Mouse (Mus musculus): Measurements from ENCODE around the gene Ttc16.

Ttc16 gene

GRCm38 (mm10) chr2:32787176-32787575 lies 11.7 kb upstream of the Ttc16 start:
- in situ Hi-C loops (cut with MboI; ENCODE audit: low pct_unique_long_range_greater_than_20kb in 1 of 2, low sequenced_read_pairs in 2 of 2, unreplicated experiment in 1 of 2), result no loop called here

DNA sequence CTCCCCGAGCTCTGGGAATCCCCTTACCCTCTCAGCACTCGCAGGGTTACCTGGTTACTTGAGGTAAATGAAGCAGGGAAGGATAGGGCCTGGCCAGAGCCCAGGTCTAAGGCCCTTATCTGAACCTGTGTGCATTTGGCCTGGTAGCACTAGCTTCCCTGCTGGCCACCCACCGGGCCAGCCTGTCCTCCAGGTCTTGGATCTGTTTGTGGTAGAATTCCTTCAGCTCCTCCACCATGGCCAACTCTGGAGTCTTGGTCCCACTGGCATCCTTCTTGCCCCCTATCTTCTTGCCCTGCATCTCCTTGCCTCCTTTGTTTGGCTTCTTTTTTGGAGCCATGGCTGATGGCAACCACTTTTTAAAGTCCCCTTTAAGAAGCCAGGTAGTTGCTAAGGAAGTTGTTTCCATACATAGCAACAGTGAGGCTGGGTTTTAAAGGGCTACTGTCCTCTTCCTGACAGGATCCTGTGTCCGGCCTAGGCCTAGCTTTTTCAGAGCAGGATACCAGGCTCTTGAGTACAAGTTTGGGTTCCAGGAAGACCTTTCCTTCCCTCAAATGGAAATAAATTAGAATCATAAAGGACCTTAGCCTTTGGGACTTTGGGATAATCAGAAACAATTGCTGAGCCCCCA lies 8.7 kb upstream of the Ttc16 start, which contains the start of gene Cfap157:
Cfap157 (minus strand) TSS at position 381 of the 634 bp plus-strand sequence.
- in situ Hi-C loops (cut with MboI; ENCODE audit: low pct_unique_long_range_greater_than_20kb in 1 of 2, low sequenced_read_pairs in 2 of 2, unreplicated experiment in 1 of 2), result loop anchor here in 1 of 2 experiments (5.0 kb wide), 1 partner anchor 68 kb away; no protein-coding TSS in a partner anchor

GRCm38 (mm10) chr2:32781710-32782109 lies 6.3 kb upstream of the Ttc16 start:
- in situ Hi-C loops (cut with MboI; ENCODE audit: low pct_unique_long_range_greater_than_20kb in 1 of 2, low sequenced_read_pairs in 2 of 2, unreplicated experiment in 1 of 2), result loop anchor here in 1 of 2 experiments (5.0 kb wide), 1 partner anchor 71 kb away; no protein-coding TSS in a partner anchor

- in situ Hi-C loops (cut with MboI; ENCODE audit: low pct_unique_long_range_greater_than_20kb in 1 of 2, low sequenced_read_pairs in 2 of 2, unreplicated experiment in 1 of 2), result loop anchor here (5.0 kb wide), 1 partner anchor 73 kb away; no protein-coding TSS in a partner anchor
Observed at GRCm38 (mm10) chr2:32779714-32780113, 4.3 kb upstream of the Ttc16 start.

DNA sequence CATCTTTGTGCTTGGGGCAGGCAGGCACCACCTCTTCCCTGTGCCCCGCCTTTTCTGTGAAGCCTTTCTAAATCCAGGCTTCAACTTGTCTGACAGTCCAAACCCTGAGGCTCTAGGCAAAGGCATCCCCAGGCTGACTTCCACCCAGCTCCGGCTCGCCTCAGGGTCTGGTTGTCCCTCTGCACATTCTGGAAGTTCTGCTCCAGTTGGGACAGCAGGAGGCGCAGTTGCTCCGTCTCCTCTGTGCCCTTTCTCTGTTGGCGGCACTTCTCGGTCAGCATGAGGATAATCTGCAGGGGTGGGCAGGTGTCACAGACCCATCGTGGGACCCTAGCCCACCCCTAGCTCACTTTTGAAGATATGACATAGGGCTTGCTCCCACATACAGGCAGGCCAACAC lies 3.7 kb upstream of the Ttc16 start:
- in situ Hi-C loops (cut with MboI; ENCODE audit: low pct_unique_long_range_greater_than_20kb in 1 of 2, low sequenced_read_pairs in 2 of 2, unreplicated experiment in 1 of 2), result loop anchor here in 1 of 2 experiments (5.0 kb wide), 1 partner anchor 73 kb away; no protein-coding TSS in a partner anchor

DNA sequence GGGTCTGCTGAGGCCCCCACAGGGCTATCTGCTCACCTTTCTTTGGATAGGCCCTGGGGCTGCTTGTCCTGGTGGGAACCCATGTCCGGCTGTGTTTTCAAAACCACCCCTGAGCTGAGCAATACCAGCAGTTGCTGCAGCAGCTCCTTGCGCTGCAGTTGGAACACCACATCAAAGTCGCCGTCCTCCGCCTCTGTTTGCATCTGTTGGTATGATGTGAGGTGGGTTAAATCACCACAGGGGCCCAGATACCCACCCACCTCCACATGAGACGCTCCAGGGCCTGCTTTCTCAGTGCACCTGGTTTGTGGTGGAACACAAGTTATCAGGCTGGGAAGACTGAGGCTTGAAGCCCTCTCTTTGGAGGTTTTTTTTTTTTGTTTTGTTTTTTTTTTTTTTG lies 2.6 kb upstream of the Ttc16 start:
- in situ Hi-C loops (cut with MboI; ENCODE audit: low pct_unique_long_range_greater_than_20kb in 1 of 2, low sequenced_read_pairs in 2 of 2, unreplicated experiment in 1 of 2), result loop anchor here in 1 of 2 experiments (5.0 kb wide), 1 partner anchor 74 kb away; no protein-coding TSS in a partner anchor

DNA sequence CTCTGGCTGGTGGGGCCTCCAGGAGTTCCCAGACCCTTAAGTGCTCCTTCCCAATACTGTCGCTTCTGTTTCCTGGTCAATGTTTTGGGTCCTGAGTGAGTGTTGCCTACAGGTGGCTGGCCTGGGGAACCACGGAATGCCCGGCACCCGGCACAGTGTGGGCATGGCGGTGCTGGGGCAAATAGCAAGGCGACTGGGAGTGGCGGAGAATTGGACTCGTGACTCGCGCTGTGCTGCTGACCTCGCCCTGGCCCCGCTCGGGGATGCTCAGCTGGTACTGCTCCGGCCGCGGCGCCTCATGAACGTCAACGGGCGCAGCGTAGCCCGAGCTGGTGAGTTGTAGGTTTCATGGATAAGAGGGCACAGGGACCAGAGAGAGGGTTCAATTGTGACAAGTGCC lies 759 bp upstream of the Ttc16 start:
- in situ Hi-C loops (cut with MboI; ENCODE audit: low pct_unique_long_range_greater_than_20kb in 1 of 2, low sequenced_read_pairs in 2 of 2, unreplicated experiment in 1 of 2), result loop anchor here in 1 of 2 experiments (5.0 kb wide), 1 partner anchor 76 kb away; no protein-coding TSS in a partner anchor

DNA sequence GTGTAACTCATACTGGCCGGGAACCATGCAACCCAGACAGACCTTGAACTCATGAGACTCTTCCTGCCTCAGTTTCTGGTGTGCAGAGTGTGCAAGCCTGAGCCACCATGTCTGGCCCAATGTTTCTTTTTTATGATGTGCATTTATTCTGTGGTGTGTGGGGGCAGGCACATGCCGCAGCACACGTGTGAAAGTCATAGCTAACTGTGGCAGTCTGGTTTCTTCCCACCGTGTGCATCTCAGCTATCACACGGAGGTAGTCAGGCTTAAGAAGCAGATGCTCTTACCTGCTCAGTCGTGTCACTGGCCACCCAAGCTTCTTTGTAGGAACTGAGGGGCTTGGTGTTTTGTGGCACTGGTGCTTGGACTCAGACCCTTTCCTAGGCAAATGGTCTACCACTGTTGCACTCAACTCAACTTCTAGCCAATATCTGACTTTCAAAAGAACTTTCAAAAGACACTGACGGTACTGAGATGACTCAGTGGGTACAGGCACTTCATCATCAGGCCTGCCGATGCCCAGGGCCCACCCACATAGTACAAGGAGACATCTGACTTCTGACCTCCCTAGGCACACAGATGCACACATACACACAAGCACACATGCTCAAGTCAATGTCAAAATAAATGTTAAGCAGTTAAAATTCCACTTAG lies 2.7 kb downstream of the Ttc16 start:
- in situ Hi-C loops (cut with MboI; ENCODE audit: low pct_unique_long_range_greater_than_20kb in 1 of 2, low sequenced_read_pairs in 2 of 2, unreplicated experiment in 1 of 2), result no loop called here

DNA sequence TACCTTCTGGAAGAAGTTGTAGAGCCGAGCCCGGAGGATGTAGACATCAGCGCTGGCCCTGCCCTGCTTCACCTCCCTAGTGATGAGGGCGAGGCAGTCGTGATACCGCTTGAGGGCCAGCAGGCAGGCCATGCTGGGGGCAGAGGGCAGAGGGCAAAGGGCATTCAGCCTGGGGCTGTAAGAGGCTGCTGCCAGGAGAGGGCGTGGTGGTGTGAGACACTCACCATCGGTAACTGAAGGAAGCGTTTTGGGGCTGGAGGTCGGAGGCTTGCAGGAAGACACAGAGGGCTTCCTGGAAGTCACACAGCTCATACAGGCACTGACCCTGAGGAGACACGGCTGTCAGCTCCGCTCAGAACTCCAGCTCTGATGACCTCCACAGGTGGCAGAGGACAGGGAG lies 3.5 kb downstream of the Ttc16 start:
- in situ Hi-C loops (cut with MboI; ENCODE audit: low pct_unique_long_range_greater_than_20kb in 1 of 2, low sequenced_read_pairs in 2 of 2, unreplicated experiment in 1 of 2), result no loop called here

DNA sequence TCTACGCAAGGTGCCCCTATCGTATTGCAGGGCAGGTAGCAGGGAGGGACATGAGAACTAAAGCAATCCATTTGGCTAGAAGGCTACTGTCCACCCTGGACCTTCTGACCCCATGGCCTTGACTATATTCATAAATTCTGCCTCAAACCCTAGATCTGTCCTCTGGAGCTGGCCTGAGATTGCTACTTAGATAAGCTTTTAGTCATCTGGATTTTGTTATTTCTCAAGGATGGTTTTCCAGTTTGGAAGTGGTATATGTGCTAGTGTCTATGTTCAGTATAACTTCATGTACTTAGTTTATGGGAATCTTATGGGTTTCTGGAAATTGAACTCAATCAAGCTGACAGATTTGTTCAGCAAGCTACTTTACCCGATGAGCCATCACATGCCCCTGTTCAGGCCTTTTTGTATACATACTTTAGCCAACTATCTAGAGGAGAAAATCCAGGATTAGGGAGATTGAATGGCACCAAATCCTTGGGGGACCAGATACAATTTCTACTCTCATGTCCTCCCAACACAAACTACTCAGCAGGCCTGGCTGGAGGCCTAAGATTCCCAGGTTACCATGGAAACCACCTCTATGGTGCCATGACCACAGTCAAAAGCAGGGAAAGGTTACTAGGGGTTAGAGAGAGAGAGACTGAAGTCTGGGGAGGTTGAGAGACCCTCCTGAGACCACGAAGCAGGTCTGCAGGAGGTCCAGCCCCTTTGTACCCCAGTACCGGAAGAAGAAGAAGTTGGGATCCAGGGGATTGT lies 5.9 kb downstream of the Ttc16 start:
- in situ Hi-C loops (cut with MboI; ENCODE audit: low pct_unique_long_range_greater_than_20kb in 1 of 2, low sequenced_read_pairs in 2 of 2, unreplicated experiment in 1 of 2), result no loop called here

GRCm38 (mm10) chr2:32768661-32769285 lies 6.7 kb downstream of the Ttc16 start:
- in situ Hi-C loops (cut with MboI; ENCODE audit: low pct_unique_long_range_greater_than_20kb in 1 of 2, low sequenced_read_pairs in 2 of 2, unreplicated experiment in 1 of 2), result no loop called here

DNA sequence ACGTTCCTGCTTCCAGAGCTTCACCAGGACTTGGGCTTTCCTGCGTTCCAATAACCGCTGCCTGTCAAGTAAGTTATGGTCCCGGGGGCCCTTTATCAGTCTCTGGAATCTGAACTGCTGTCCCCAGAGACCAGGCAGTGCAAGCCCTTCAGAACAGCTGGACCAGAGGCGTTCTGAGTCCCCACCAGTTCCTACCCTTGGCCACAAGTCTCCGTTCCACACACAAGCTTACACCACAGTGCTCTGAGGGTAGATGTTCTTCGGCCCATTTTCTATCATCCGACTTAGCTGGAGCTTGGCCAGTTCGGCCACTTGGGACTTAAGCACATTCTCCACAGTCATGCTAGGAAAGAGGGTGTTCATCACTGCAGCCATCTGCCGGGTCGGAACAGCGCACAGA lies 8.2 kb downstream of the Ttc16 start:
- in situ Hi-C loops (cut with MboI; ENCODE audit: low pct_unique_long_range_greater_than_20kb in 1 of 2, low sequenced_read_pairs in 2 of 2, unreplicated experiment in 1 of 2), result no loop called here

DNA sequence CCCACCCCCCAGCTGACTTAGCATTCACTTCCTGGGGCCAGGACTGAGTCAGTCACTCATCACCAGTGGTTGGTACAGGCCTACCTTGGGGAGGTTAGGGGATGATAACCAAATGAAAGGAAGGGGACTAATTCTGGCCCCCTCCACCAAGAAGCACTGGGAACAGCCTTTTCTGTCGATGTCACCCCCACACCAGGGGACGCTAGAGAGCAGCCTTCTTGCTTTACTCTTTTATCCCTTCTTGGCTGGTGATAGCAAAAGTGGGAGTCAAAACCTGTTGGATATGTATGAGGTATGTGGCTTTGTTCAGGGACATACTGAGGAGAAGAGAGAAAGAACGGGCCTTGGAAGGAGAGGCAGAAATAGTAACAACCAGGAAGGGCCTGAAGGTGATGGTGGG lies 12.1 kb downstream of the Ttc16 start:
- in situ Hi-C loops (cut with MboI; ENCODE audit: low pct_unique_long_range_greater_than_20kb in 1 of 2, low sequenced_read_pairs in 2 of 2, unreplicated experiment in 1 of 2), result no loop called here

- in situ Hi-C loops (cut with MboI; ENCODE audit: low pct_unique_long_range_greater_than_20kb in 1 of 2, low sequenced_read_pairs in 2 of 2, unreplicated experiment in 1 of 2), result no loop called here
Observed at GRCm38 (mm10) chr2:32761859-32762258, 13.6 kb downstream of the Ttc16 start.

- in situ Hi-C loops (cut with MboI; ENCODE audit: low pct_unique_long_range_greater_than_20kb in 1 of 2, low sequenced_read_pairs in 2 of 2, unreplicated experiment in 1 of 2), result no loop called here
Observed at GRCm38 (mm10) chr2:32761361-32761760, 14.1 kb downstream of the Ttc16 start.

- in situ Hi-C loops (cut with MboI; ENCODE audit: low pct_unique_long_range_greater_than_20kb in 1 of 2, low sequenced_read_pairs in 2 of 2, unreplicated experiment in 1 of 2), result loop anchor here (5.0 kb wide), 1 partner anchor 47 kb away; the partner anchor contains the start of gene Cdk9 (in 2 of the 2)
Observed at GRCm38 (mm10) chr2:32759001-32759400, 16.4 kb downstream of the Ttc16 start.

DNA sequence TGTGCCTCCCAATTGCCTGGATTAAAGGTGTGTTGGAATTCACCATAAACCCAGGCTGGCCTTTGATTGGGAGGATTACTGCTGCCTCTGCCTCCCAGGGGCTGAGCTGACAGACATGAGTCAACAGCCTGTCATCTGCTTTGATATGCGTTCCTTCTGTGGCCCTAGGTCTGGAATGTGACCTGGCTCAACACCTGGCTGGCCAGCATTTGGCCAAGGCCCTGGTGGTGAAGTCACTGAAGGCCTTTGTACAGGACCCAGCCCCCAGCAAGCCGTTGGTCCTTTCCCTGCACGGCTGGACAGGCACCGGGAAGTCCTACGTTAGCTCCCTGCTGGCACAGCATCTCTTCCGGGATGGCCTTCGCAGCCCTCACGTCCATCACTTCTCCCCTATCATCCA lies 16.9 kb downstream of the Ttc16 start:
- in situ Hi-C loops (cut with MboI; ENCODE audit: low pct_unique_long_range_greater_than_20kb in 1 of 2, low sequenced_read_pairs in 2 of 2, unreplicated experiment in 1 of 2), result loop anchor here (5.0 kb wide), 1 partner anchor 46 kb away; the partner anchor contains the start of gene Cdk9 (in 2 of the 2)

- in situ Hi-C loops (cut with MboI; ENCODE audit: low pct_unique_long_range_greater_than_20kb in 1 of 2, low sequenced_read_pairs in 2 of 2, unreplicated experiment in 1 of 2), result loop anchor here (5.0 kb wide), 1 partner anchor 45 kb away; the partner anchor contains the start of gene Cdk9 (in 2 of the 2)
Observed at GRCm38 (mm10) chr2:32757056-32757845, 18.2 kb downstream of the Ttc16 start, which contains the start of gene Tor2a. Tor2a (plus strand) TSS chr2:32757234.
